Mouse (Mus musculus): ENCODE results near the gene Ccdc9b. TPM values are rescaled to one million over a fixed set of nuclear protein-coding genes. Genes with fewer than 3 reads are reported as not detected.

Gene Ccdc9b
- polyA plus RNA-seq, 1 experiment from 2014 or later, result 2.8 TPM

GRCm38 (mm10) chr2:118775396-118775795, 12.9 kb upstream of the Ccdc9b start:
- H3K9me3 ChIP-seq, result no peaks in the 10 kb centered on the region

DNA sequence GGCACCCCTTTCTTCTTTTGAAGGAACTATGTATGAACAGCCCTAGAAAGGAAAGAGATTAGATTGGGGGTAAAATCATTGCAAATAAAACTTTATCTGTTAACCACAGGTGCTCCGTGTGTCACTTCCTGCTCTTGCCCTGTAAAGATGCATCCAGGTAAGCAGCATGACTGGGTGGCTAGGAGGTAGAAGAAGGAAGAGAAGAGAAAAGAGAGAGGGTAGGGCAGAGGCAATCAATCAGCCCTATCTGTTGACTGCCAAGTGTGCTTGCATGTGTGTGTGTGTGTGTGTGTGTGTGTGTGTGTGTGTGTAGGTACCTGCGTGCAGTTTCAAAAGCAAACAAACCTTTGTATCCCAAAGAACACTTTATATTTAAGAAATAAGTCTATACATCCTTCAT, 12.1 kb upstream of the Ccdc9b start:
- no peak overlapping the region for H3K4me3 ChIP-seq (replicated peaks)
- no peaks in the 10 kb centered on the region for H3K36me3 ChIP-seq (replicated peaks)
- H3K27me3 ChIP-seq, result peaks cover 8% of the 10 kb centered on the region; the same call in 1 of the 2 replicates
- H3K27ac ChIP-seq, result no peak overlapping the region
- no peaks in the 10 kb centered on the region for H3K9me3 ChIP-seq
- H3K9ac ChIP-seq, result no peak overlapping the region
- peaks cover 9% of the 10 kb centered on the region for H3K4me1 ChIP-seq
- WGBS, result 91% methylated on average over 2 of the region's 2 CpGs
- H3K4me2 ChIP-seq, result no peak overlapping the region
- ATAC-seq (ENCODE audit: low FRiP score), result no peak

More at GRCm38 (mm10) chr2:118775396-118775795, 12.9 kb upstream of the Ccdc9b start:
- ATAC-seq (ENCODE audit: low FRiP score), result no peak
- Histone ChIP-seq H3K36me3 (replicated peaks) (no peaks in the 10 kb centered on the region), H3K27me3 (peaks cover 8% of the 10 kb centered on the region; the same call in 1 of the 2 replicates), H3K9ac (no peak overlapping the region), H3K27ac (no peak overlapping the region), H3K4me1 (peaks cover 15% of the 10 kb centered on the region), H3K4me3 (replicated peaks) (no peak overlapping the region), H3K4me2 (no peak overlapping the region)
- 77% methylated on average over 1 of the region's 1 CpGs for WGBS

GRCm38 (mm10) chr2:118772158-118772874, 9.9 kb upstream of the Ccdc9b start, which contains the start of gene Phgr1:
Gene Phgr1 (plus strand): TSS chr2:118772769.
- Histone ChIP-seq H3K9ac (no peak within 1 kb of the TSS), H3K36me3 (replicated peaks) (no peaks in the 10 kb centered on the region), H3K27me3 (peaks cover 5% of the 10 kb centered on the region; the same call in 1 of the 2 replicates), H3K4me1 (peaks cover 3% of the 10 kb centered on the region; the same call in 1 of the 2 replicates), H3K9me3 (no peaks in the 10 kb centered on the region), H3K4me3 (replicated peaks) (no peak within 1 kb of the TSS), H3K4me2 (no peak within 1 kb of the TSS), H3K27ac (no peak within 1 kb of the TSS)
- no peak for ATAC-seq (ENCODE audit: low FRiP score)
- 82% methylated on average over 6 of the region's 6 CpGs for WGBS

DNA sequence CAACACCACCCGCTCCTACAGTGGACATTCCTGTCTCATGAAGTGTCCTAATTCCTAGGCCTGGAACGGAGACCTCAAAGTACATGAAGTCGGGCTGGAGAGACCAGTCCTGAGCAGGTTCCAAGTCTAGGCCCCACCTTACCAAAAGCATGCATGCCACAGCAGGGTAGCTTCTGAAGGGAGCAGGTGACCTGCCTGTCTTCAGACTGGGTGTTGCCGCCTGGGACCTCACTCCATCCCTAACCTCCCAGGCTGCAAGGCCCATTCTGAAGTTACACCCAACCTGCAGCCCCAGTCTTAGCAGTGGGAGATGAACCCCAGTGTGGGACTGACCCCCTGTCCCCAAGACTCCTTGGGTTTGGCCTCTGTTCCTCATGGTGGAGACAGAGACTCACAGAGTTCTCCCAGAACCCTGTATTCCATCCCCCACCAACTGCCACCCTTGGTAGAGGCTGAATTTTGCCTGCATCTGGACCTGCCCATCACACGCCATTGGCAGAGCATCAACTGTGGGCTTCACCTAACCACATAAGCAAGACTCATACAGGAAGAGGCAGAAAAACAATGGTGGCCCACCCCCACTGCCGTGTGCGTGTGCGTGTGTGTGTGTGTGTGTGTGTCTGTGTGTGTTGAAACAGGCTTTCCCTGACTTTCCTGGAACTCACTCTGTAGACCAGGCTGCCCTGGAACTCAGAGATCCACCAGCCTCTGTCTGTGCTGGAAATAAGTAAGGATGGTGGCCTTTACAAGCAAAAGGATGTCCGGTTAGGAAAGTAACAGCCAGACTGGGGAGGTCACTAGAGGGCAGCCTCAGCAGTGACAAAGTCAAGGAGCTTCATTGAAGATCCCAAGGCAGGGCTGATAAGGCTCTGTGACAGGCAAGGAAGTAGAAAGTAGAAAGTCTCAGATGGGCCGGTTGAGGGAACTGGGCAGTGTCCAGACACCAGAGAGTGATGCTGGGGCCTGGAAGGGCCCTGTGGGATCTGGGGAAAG, 3.9 kb upstream of the Ccdc9b start:
- no peak overlapping the region for H3K4me2 ChIP-seq
- no peak overlapping the region for H3K9ac ChIP-seq
- H3K36me3 ChIP-seq (replicated peaks), result no peaks in the 10 kb centered on the region
- H3K4me1 ChIP-seq, result peaks cover 29% of the 10 kb centered on the region
- H3K27me3 ChIP-seq, result peaks cover 16% of the 10 kb centered on the region; the same call in 1 of the 2 replicates
- no peak for ATAC-seq (ENCODE audit: low FRiP score)
- 76% methylated on average over 10 of the region's 10 CpGs for WGBS
- no peaks in the 10 kb centered on the region for H3K9me3 ChIP-seq
- no peak overlapping the region for H3K4me3 ChIP-seq (replicated peaks)
- H3K27ac ChIP-seq, result no peak overlapping the region

DNA sequence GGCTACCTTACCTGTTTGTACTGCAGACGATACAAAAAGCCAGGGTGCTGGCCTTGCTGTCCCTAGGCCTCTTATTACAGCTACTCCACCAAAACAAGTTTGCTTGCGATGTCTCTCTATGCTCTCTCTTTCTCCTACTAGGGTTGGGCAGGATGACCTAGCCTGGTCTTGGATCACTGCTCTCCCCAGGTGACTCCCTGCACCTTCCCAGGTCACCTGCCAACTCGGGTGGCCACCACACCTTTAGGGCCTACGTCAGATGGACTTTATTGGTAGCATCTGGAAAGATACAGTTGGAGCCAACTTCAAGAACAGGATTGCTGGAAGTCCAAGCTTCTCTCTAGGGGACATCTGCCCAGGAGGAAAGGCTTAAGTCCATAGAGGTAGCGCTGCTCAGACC, 2.4 kb upstream of the Ccdc9b start:
- Histone ChIP-seq H3K36me3 (replicated peaks) (no peaks in the 10 kb centered on the region), H3K27me3 (peaks cover 30% of the 10 kb centered on the region; the same call in 1 of the 2 replicates), H3K4me1 (peaks cover 35% of the 10 kb centered on the region), H3K27ac (no peak overlapping the region), H3K4me2 (no peak overlapping the region), H3K4me3 (replicated peaks) (no peak overlapping the region), H3K9me3 (no peaks in the 10 kb centered on the region), H3K9ac (no peak overlapping the region)
- ATAC-seq (ENCODE audit: low FRiP score), result no peak
- 90% methylated on average over 5 of the region's 5 CpGs for WGBS

- Histone ChIP-seq H3K4me3 (replicated peaks) (no peak overlapping the region), H3K36me3 (replicated peaks) (no peaks in the 10 kb centered on the region), H3K9me3 (no peaks in the 10 kb centered on the region), H3K9ac (no peak overlapping the region), H3K27ac (no peak overlapping the region), H3K27me3 (peaks cover 33% of the 10 kb centered on the region), H3K4me1 (peaks cover 41% of the 10 kb centered on the region), H3K4me2 (no peak overlapping the region)
- WGBS, result 26% methylated on average over 11 of the region's 11 CpGs
- no peak for ATAC-seq (ENCODE audit: low FRiP score)
Measured at GRCm38 (mm10) chr2:118764094-118764831, 1.8 kb upstream of the Ccdc9b start.

GRCm38 (mm10) chr2:118763469-118763868, 1.0 kb upstream of the Ccdc9b start:
- H3K27ac ChIP-seq, result peak overlapping the region; percentile 98; the same call in 1 of the 2 replicates
- ATAC-seq (ENCODE audit: low FRiP score), result no peak
- H3K9me3 ChIP-seq, result no peaks in the 10 kb centered on the region
- H3K27me3 ChIP-seq, result peaks cover 41% of the 10 kb centered on the region
- no peak overlapping the region for H3K4me2 ChIP-seq
- H3K36me3 ChIP-seq (replicated peaks), result no peaks in the 10 kb centered on the region
- WGBS, result 51% methylated on average over 6 of the region's 7 CpGs
- H3K9ac ChIP-seq, result no peak overlapping the region
- no peak overlapping the region for H3K4me3 ChIP-seq (replicated peaks)
- peaks cover 41% of the 10 kb centered on the region for H3K4me1 ChIP-seq

DNA sequence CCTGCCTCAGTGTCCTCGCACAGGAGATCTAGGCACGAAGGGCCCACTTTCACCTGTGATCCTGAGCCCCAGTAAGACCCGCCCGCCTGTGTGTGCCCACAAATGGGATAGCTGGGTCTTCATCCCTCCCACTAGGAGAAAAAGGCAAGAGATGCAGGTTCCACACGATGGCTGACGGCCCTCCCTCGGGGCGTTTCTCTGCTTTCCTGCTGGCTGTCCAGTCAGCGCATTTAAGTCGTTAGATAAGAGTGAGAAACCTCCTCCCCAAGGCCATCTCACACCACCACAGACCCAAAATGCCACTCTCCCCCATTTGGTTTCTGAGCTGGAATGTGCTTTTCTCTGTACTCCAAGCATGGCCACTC, 305 bp upstream of the Ccdc9b start:
- H3K27me3 ChIP-seq, result peaks cover 46% of the 10 kb centered on the region
- 0 out of 2 replicates have a peak, but pooled peaks have one; percentile 0 for ATAC-seq (ENCODE audit: low FRiP score)
- H3K4me3 ChIP-seq (replicated peaks), result peak overlapping the region; percentile 25; the same call in 1 of the 2 replicates
- peaks cover 41% of the 10 kb centered on the region for H3K4me1 ChIP-seq
- no peaks in the 10 kb centered on the region; the same call in 1 of the 2 replicates for H3K36me3 ChIP-seq (replicated peaks)
- no peaks in the 10 kb centered on the region for H3K9me3 ChIP-seq
- H3K9ac ChIP-seq, result peak overlapping the region; percentile 61; the same call in 1 of the 2 replicates
- H3K4me2 ChIP-seq, result peak overlapping the region; percentile 51
- peak overlapping the region; percentile 98 for H3K27ac ChIP-seq
- WGBS, result 9% methylated on average over 10 of the region's 10 CpGs

DNA sequence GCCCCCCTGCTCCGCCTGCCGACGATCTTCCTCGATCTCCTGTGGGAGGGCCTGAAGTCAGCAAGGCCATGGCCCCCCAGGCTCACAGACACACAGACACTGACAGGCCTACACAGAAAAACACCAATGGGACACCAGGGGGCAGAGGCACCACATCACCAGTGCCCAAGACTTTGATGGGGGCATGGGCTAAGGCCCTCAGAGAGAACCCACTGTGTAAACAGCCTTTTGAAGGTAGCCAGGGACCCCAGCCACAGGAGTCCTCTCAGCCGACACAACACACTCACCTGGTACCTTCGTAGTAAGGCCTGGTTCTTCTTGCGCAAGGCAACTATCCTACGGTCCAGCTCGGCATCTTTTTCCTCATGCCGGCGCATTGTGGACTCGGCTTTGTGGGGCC, 1.1 kb downstream of the Ccdc9b start:
- Histone ChIP-seq H3K27ac (peak overlapping the region; percentile 98), H3K9ac (peak overlapping the region; percentile 61; the same call in 1 of the 2 replicates), H3K4me3 (replicated peaks) (0 out of 2 replicates have a peak overlapping the region, but pooled peaks have one; percentile 25), H3K9me3 (no peaks in the 10 kb centered on the region), H3K27me3 (peaks cover 51% of the 10 kb centered on the region), H3K36me3 (replicated peaks) (no peaks in the 10 kb centered on the region; the same call in 1 of the 2 replicates), H3K4me2 (peak overlapping the region; percentile 51), H3K4me1 (peaks cover 41% of the 10 kb centered on the region)
- no peak for ATAC-seq (ENCODE audit: low FRiP score)
- 82% methylated on average over 12 of the region's 12 CpGs for WGBS

DNA sequence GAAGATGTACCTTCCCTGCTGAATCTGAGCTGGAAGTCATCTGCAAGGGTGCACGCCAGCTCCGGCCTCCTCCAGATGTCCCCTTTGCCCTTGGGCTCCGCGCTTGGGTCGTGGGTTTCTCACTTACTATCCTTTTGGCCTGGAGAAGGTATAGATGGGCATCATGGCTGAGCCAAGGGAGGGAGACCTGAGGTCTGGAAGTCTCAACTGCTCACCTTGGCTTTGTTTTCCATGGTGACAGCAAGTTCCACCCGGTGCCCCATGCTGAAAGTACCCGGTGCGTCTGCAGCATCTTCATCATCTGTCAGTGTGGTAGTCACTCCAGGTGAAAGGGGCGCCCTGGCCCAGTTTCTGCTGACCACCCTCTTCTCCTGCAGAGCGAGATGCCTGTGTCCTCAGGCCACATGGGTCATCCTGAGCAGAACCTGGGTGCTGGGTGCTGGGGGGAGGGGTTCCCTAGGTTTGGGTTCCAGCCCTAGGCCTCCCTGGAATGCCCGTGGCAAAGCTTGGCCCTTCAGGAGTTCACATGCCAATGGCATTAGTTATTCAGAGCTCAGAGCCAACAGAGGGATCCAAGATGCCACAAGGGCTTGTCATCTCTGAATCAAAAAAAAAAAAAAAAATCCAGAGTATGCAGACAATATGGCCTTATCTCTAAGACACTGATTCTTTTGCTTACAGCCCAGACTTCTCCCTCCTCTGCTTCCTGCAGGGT, 2.0 kb downstream of the Ccdc9b start:
- no peaks in the 10 kb centered on the region; the same call in 1 of the 2 replicates for H3K36me3 ChIP-seq (replicated peaks)
- peak overlapping the region; percentile 17; the same call in 1 of the 2 replicates for H3K9ac ChIP-seq
- WGBS, result 89% methylated on average over 11 of the region's 11 CpGs
- H3K27ac ChIP-seq, result no peak overlapping the region
- no peak overlapping the region for H3K4me2 ChIP-seq
- H3K9me3 ChIP-seq, result no peaks in the 10 kb centered on the region
- H3K4me3 ChIP-seq (replicated peaks), result no peak overlapping the region
- ATAC-seq (ENCODE audit: low FRiP score), result no peak
- peaks cover 41% of the 10 kb centered on the region for H3K4me1 ChIP-seq
- peaks cover 50% of the 10 kb centered on the region for H3K27me3 ChIP-seq

- Histone ChIP-seq H3K27me3 (peaks cover 53% of the 10 kb centered on the region), H3K4me3 (replicated peaks) (no peak overlapping the region), H3K9me3 (no peaks in the 10 kb centered on the region), H3K36me3 (replicated peaks) (no peaks in the 10 kb centered on the region; the same call in 1 of the 2 replicates), H3K9ac (no peak overlapping the region), H3K4me2 (no peak overlapping the region), H3K4me1 (peaks cover 41% of the 10 kb centered on the region), H3K27ac (no peak overlapping the region)
- ATAC-seq (ENCODE audit: low FRiP score), result 0 out of 2 replicates have a peak, but pooled peaks have one; percentile 42
- 12% methylated on average over 8 of the region's 8 CpGs for WGBS
Measured at GRCm38 (mm10) chr2:118759828-118760227, 2.6 kb downstream of the Ccdc9b start.

Data from forebrain, embryonic 12.5 days (tissue).